Mouse (Mus musculus) gastrocnemius, adult 8-10 months (tissue): ENCODE measurements around the gene Trip10. TPM values are rescaled to one million over a fixed set of nuclear protein-coding genes. Genes with fewer than 3 reads are reported as not detected.

Experiments
- DNase-seq, 2 experiments: peaks; one replicate each; pipeline ENCODE4 v3.0.0; 2022; ENCODE audit warnings: low spot score in 2 of 2
- microRNA-seq: library from miRNA; unstranded; fragments of <30 nt; microRNA quantifications from one replicate; pipeline ENCODE4 v1.2.0, GENCODE M21; 2022
- total RNA-seq, 4 experiments: library from RNA; stranded (reverse); gene quantifications; 2 replicates each; pipeline ENCODE4 v1.2.4; 2022

Gene Trip10
- total RNA-seq, 4 experiments from 2014 or later: 169 to 191 (median 176) TPM

- no peak for DNase-seq
These were observed 40.9 kb downstream of the Trip10 start for GRCm38 (mm10) chr17:57290001-57290670.

GRCm38 (mm10) chr17:57290671-57291055, 41.4 kb downstream of the Trip10 start:
- DNase-seq: no peak

GRCm38 (mm10) chr17:57292302-57292701, 43.0 kb downstream of the Trip10 start:
- DNase-seq: no peak

GRCm38 (mm10) chr17:57292968-57293367, 43.7 kb downstream of the Trip10 start:
- no peak for DNase-seq

GRCm38 (mm10) chr17:57295935-57296334, 46.7 kb downstream of the Trip10 start:
- no peak for DNase-seq

- no peak for DNase-seq
These were observed 47.8 kb downstream of the Trip10 start for GRCm38 (mm10) chr17:57297040-57297439.

- DNase-seq: no peak
These were observed 56.3 kb downstream of the Trip10 start for GRCm38 (mm10) chr17:57305593-57305992.

GRCm38 (mm10) chr17:57307074-57307473, 57.8 kb downstream of the Trip10 start:
- no peak for DNase-seq

GRCm38 (mm10) chr17:57311801-57312200, 62.5 kb downstream of the Trip10 start:
- DNase-seq: no peak

Small RNA genes within 50 kb of the gene (microRNA-seq; reads per million reads assigned to microRNA genes)
- not detected for gene Mir6978

Other genes with a start within 250 kb of the Trip10 start
- not detected for gene Pspn, start 249.4 kb upstream of the Trip10 start, total RNA-seq
- gene Gtf2f1, start 238.2 kb upstream of the Trip10 start, total RNA-seq: 10 to 100 TPM; 13.3 to 17.5 (median 15.5) TPM
- under 1 TPM in 1 of 4 experiments, not detected in 3; 0.27 TPM for gene Gm17949, start 238.0 kb upstream of the Trip10 start, total RNA-seq
- gene Khsrp, start 217.9 kb upstream of the Trip10 start, total RNA-seq: 10 to 100 TPM; 23.3 to 29.9 (median 27.2) TPM
- not detected for gene Slc25a41, start 207.8 kb upstream of the Trip10 start, total RNA-seq
- gene Crb3, start 190.3 kb upstream of the Trip10 start, total RNA-seq: under 1 TPM in 1 of 4 experiments, not detected in 3; 0.34 TPM
- gene Slc25a23, start 189.6 kb upstream of the Trip10 start, total RNA-seq: 10 to 100 TPM; 28.2 to 32.7 (median 31.3) TPM
- under 1 TPM in 3 of 4 experiments, not detected in 1; 0.12 to 0.52 (median 0.44) TPM for gene Dennd1c, start 170.9 kb upstream of the Trip10 start, total RNA-seq
- gene Tubb4a, start 161.7 kb upstream of the Trip10 start, total RNA-seq: under 1 TPM; 0.53 to 0.88 (median 0.64) TPM
- under 1 TPM in 1 of 4 experiments, not detected in 3; 0.38 TPM for gene Tnfsf9, start 144.1 kb upstream of the Trip10 start, total RNA-seq
- gene Cd70, start 99.7 kb upstream of the Trip10 start, total RNA-seq: not detected
- not detected for gene Tnfsf14, start 55.3 kb upstream of the Trip10 start, total RNA-seq
- gene C3, start 21.3 kb upstream of the Trip10 start, total RNA-seq: 10 to 100 TPM in 3 of 4 experiments, 1 to 10 TPM in 1; 8.4 to 33.5 (median 14.9) TPM
- 10 to 100 TPM; 24.3 to 28.1 (median 26.3) TPM for gene Gpr108, start 1.0 kb upstream of the Trip10 start, total RNA-seq
- gene Vav1, start 29.6 kb downstream of the Trip10 start, total RNA-seq: under 1 TPM; 0.17 to 0.48 (median 0.32) TPM
- 1 to 10 TPM; 1.0 to 1.6 (median 1.3) TPM for gene Adgre1, start 109.2 kb downstream of the Trip10 start, total RNA-seq